Mouse (Mus musculus) heart, embryonic 16.5 days (tissue): ENCODE data around the gene Nhlrc1. TPM values are rescaled to one million over a fixed set of nuclear protein-coding genes. Genes with fewer than 3 reads are reported as not detected.
A peak's percentile ranks its signal among the peaks of the same experiment; 100 is the strongest.

Experiments used
- ATAC-seq: fragments of 200-750 bp; cut with Nextera tagmentation; replicated peaks from 2 replicates; pipeline ENCODE4 v1.8.0; 2017; ENCODE audit warnings: moderate number of reproducible peaks; ENCODE audit not compliant: insufficient read depth, low FRiP score; ENCODE audit errors: extremely low read depth
- H3K27ac ChIP-seq: fragments of 300-500 bp; sonication (generic); 2 replicates; pipeline ENCODE4 v1.5.1; 2014; ENCODE audit warnings: mild to moderate bottlenecking, low read length, control low read depth, moderate library complexity
- H3K27me3 ChIP-seq: fragments of 300-500 bp; sonication (generic); 2 replicates; pipeline ENCODE4 v1.6.1; 2014; ENCODE audit warnings: low read length, mixed read lengths; ENCODE audit not compliant: control insufficient read depth, insufficient read depth
- H3K36me3 ChIP-seq: fragments of 300-500 bp; sonication (generic); 2 replicates; pipeline ENCODE4 v1.6.1; 2014; ENCODE audit not compliant: control insufficient read depth, insufficient read depth
- H3K4me1 ChIP-seq: fragments of 300-500 bp; sonication (generic); 2 replicates; pipeline ENCODE4 v1.6.1; 2014; ENCODE audit warnings: low read length, mixed read lengths; ENCODE audit not compliant: control insufficient read depth, insufficient read depth
- H3K4me2 ChIP-seq: fragments of 300-500 bp; sonication (generic); 2 replicates; pipeline ENCODE4 v1.6.1; 2014; ENCODE audit warnings: low read depth, mild to moderate bottlenecking, control low read depth, low read length
- H3K4me3 ChIP-seq: fragments of 300-500 bp; sonication (generic); 2 replicates; pipeline ENCODE4 v1.5.1; 2014; ENCODE audit warnings: mild to moderate bottlenecking, control low read depth, low read length
- H3K9ac ChIP-seq: fragments of 300-500 bp; sonication (generic); 2 replicates; pipeline ENCODE4 v1.6.1; 2014; ENCODE audit warnings: low read length, control low read depth
- H3K9me3 ChIP-seq: fragments of 300-500 bp; sonication (generic); replicated peaks from 2 replicates; pipeline ENCODE4 v1.6.1; 2016; ENCODE audit warnings: low read length; ENCODE audit not compliant: control insufficient read depth
- WGBS: fragments of 180-500 bp; shearing (Covaris S2); extraction: QIAGEN DNeasy Blood & Tissue Kit; methylation state at CpG from one replicate; pipeline ENCODE4 v1.1.7; 2014; 5-methylcytosine and 5-hydroxymethylcytosine counted together
- polyA plus RNA-seq: library from polyadenylated mRNA; unstranded; fragments of >200 nt; fragmentation: Nextera tagmentation; extraction: Ambion mirVana; gene quantifications from 2 replicates; pipeline ENCODE4 v1.2.1, GENCODE M21; 2015

Gene Nhlrc1
- polyA plus RNA-seq, 1 experiment from 2014 or later = 4.4 TPM

DNA sequence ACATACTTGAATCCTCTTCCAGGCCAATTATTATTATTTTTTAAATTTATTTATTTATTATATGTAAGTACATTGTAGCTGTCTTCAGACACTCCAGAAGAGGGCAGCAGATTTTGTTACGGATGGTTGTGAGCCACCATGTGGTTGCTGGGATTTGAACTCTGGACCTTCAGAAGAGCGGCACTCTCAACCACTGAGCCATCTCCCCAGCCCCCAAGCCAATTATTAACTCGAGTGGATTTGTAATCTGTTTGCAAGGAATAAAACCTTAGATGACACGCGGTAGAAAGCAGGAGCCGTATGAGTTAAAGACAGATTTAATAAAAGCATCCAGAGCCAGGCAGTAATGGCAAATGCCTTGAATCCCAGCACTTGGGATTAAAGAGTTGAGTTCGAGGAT, 5.1 kb upstream of the Nhlrc1 start:
- 81% methylated on average over 7 of the region's 7 CpGs for WGBS
- H3K27ac ChIP-seq = no peak overlapping the region
- H3K27me3 ChIP-seq = no peaks in the 10 kb centered on the region
- H3K36me3 ChIP-seq = no peaks in the 10 kb centered on the region
- H3K4me3 ChIP-seq = no peak overlapping the region
- H3K4me1 ChIP-seq = 0 out of 2 replicates have a peak, but pooled peaks cover 5% of the 10 kb centered on the region
- H3K9ac ChIP-seq = no peak overlapping the region
- no peak for ATAC-seq
- H3K4me2 ChIP-seq = no peak overlapping the region
- no peaks in the 10 kb centered on the region for H3K9me3 ChIP-seq

DNA sequence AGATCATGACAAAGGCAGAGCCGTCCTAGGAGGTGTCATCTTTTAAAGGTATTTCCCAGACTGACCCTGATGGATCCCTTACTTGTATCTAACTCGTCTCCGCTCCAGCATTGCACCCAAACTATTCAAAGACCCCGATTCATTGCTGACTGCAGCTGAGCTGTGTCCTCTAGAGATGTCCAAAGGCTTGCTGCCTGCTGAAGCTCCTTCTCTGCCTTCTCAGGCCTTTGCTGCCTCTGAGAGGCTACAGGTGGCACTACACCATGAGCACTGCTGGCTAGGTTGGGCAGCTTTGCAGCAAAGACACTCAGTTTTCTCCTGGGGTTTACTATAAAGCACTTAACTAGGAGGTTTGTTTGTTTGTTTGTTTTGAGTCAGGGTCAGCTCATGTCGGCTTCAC, 2.6 kb upstream of the Nhlrc1 start:
- Histone ChIP-seq H3K4me3 (no peak overlapping the region), H3K27me3 (no peaks in the 10 kb centered on the region), H3K4me1 (peaks cover 9% of the 10 kb centered on the region; the same call in 1 of the 2 replicates), H3K9me3 (no peaks in the 10 kb centered on the region), H3K4me2 (no peak overlapping the region), H3K36me3 (no peaks in the 10 kb centered on the region), H3K27ac (no peak overlapping the region), H3K9ac (no peak overlapping the region)
- 35% methylated on average over 5 of the region's 5 CpGs for WGBS
- ATAC-seq = peak; percentile 70; the same call in 1 of the 2 replicates

DNA sequence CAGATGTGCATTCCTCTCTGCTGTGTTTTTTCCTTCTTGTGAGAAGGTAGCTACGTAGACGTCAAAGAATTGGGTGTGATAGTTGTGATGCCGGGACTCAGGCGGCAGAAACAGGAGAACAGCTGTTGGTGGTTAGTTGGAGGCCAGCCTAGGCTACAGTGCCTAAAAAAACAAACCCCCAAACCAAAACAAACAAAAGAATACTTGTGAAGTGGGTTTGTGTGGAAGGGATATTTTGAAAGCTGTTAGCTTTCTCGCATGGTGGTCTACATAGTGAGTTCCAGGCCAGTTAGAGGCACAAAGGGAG, 498 bp upstream of the Nhlrc1 start:
- no peaks in the 10 kb centered on the region for H3K36me3 ChIP-seq
- peak overlapping the region; percentile 100 for H3K4me2 ChIP-seq
- no peak overlapping the region for H3K27ac ChIP-seq
- H3K4me3 ChIP-seq = peak overlapping the region; percentile 70
- H3K9me3 ChIP-seq = peaks cover 10% of the 10 kb centered on the region
- no peaks in the 10 kb centered on the region for H3K27me3 ChIP-seq
- H3K4me1 ChIP-seq = peaks cover 9% of the 10 kb centered on the region; the same call in 1 of the 2 replicates
- no peak for ATAC-seq
- H3K9ac ChIP-seq = peak overlapping the region; percentile 84
- 70% methylated on average over 5 of the region's 5 CpGs for WGBS

DNA sequence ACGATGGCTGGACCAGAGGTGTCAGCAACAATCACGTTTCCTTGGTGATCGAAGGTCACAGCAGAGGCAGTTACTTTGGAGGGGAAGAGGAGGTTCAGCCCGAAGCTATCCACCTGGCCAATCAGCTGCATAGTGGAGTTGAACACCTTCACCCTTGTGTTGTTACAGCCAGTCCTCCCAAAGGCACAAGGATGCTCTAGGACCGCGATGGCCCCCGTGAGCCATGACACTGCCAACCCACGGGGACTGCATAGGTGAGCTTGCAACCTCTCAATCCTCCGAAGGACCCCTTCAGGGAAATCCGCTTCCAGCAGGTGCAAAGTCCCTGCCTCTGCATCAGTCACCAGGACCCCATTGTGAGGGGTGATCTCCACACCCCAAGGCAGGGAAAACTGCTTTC, 910 bp downstream of the Nhlrc1 start:
- Histone ChIP-seq H3K4me3 (peak overlapping the region; percentile 70), H3K4me1 (peaks cover 9% of the 10 kb centered on the region; the same call in 1 of the 2 replicates), H3K36me3 (0 out of 2 replicates have a peak, but pooled peaks cover 3% of the 10 kb centered on the region), H3K27me3 (no peaks in the 10 kb centered on the region), H3K4me2 (peak overlapping the region; percentile 100), H3K27ac (no peak overlapping the region), H3K9ac (peak overlapping the region; percentile 84), H3K9me3 (peaks cover 15% of the 10 kb centered on the region)
- no peak for ATAC-seq
- 65% methylated on average over 10 of the region's 10 CpGs for WGBS

DNA sequence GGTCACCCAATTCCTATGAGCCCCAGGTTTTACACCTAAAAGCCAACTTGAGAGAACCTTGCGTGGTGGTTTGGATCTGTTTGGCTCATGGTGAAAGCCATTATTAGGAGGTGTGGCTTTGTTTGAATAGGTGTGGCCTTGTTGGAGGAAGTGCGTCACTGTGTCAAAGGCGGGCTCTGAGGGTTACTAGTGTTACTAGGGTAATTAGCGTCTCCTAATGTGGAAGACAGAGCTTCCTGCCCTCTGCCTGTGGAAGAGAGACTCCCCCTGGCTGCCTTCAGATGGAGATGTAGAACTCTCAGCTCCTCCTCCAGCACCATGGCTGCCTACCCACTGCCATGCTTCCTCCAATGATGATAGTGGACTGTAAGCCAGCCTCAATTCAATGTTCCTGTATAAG, 13.1 kb downstream of the Nhlrc1 start:
- H3K9ac ChIP-seq = no peak overlapping the region
- no peak overlapping the region for H3K4me3 ChIP-seq
- no peak overlapping the region for H3K4me2 ChIP-seq
- H3K4me1 ChIP-seq = no peaks in the 10 kb centered on the region
- H3K9me3 ChIP-seq = 0 out of 2 replicates have a peak, but pooled peaks cover 4% of the 10 kb centered on the region
- no peak for ATAC-seq
- 95% methylated on average over 4 of the region's 4 CpGs for WGBS
- H3K27me3 ChIP-seq = no peaks in the 10 kb centered on the region
- H3K27ac ChIP-seq = no peak overlapping the region
- no peaks in the 10 kb centered on the region for H3K36me3 ChIP-seq

DNA sequence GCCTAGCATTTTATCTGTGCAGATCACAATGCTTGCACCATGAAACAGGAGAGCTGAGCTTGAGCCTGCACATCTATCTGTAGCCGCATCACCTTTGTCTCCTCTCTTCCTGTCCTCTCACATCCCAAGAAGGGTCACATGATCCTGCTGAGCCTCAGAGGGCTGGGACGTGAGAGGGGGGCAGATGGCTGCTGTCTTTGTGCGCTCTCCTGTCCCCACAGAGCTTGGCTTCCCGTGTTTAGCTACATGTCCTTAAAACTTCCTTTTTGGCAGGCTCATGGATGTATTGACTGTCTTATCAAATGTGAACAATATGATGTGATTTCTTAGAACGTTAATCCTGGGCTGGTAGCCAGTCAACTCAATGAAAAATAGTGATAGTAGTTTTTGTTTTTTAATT, 15.2 kb downstream of the Nhlrc1 start:
- H3K36me3 ChIP-seq = no peaks in the 10 kb centered on the region
- no peaks in the 10 kb centered on the region for H3K27me3 ChIP-seq
- H3K9ac ChIP-seq = no peak overlapping the region
- ATAC-seq = no peak
- no peak overlapping the region for H3K4me3 ChIP-seq
- H3K4me1 ChIP-seq = no peaks in the 10 kb centered on the region
- H3K27ac ChIP-seq = no peak overlapping the region
- H3K9me3 ChIP-seq = 0 out of 2 replicates have a peak, but pooled peaks cover 1% of the 10 kb centered on the region
- H3K4me2 ChIP-seq = no peak overlapping the region
- WGBS = 42% methylated on average over 5 of the region's 5 CpGs

DNA sequence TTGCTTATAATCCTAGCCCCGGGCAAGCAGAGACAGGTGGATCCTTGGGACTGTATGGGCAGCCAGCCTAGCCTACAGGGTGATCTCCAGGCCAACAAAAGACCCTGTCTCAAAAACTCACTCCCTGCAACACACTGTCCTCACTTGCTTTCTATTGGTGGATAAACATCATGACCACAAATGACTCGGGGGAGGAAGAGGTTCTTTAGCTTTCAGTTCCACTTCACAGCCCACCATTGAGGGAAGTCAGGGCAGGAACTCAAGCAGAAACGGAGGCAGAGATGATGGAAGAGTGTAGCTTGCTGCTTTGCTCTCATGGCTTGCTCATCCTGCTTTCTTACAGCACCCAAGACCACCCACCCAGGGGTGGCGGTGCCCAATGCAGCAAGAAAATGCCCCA, 17.3 kb downstream of the Nhlrc1 start:
- WGBS = 70% methylated on average over 4 of the region's 4 CpGs
- H3K4me1 ChIP-seq = no peaks in the 10 kb centered on the region
- no peak for ATAC-seq
- H3K36me3 ChIP-seq = no peaks in the 10 kb centered on the region
- H3K4me2 ChIP-seq = no peak overlapping the region
- H3K9me3 ChIP-seq = no peaks in the 10 kb centered on the region
- H3K4me3 ChIP-seq = no peak overlapping the region
- H3K27ac ChIP-seq = no peak overlapping the region
- no peaks in the 10 kb centered on the region for H3K27me3 ChIP-seq
- H3K9ac ChIP-seq = no peak overlapping the region

DNA sequence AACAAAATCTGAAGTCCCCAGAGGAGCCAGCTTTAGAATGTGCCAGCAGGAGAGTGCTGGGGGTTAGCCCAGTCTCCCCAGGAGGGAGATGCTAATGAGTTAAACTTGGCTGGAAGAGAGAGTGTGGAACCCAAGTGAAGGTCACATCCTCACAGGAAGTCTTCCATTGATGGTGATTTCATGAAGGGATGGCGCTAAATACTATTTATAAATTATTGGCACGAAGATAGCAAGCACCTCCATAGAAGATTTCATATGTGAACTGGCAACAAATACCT, 21.4 kb downstream of the Nhlrc1 start:
- WGBS = 70% methylated on average over 2 of the region's 2 CpGs
- H3K27me3 ChIP-seq = no peaks in the 10 kb centered on the region

DNA sequence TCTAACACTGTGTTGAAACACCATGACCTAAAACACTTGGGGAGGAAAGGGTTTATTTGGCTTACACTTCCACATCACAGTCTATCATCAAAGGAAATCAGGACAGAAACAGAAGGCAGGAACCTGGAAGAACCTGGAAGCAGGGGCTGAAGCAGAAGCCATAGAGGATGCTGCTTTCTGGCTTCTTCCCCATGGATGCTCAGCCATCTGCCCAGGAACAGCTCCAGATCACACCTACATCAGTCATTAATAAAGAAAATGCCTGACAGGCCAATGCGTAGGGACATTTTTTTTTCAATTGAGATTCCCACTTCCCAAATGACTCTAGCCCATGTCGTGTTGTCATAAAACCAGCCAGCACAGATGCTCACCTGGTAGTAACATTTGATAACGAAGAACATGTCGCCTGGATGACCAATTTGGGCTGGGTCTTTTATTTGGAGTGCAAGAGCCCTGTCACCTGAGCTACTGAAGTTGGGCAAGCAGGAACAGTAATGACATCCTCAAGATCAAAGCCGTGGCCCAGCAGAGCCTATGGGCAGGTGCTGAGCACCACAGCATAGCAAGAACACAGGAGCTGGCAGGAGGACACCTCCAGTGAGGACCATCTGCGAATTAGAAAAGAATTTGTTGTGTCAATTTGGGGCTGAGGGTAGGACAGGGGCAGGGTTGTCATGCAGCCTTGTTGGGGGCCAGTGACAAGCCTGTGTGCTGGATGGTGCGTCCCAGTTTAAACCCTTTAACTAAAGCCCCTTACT, 22.0 kb downstream of the Nhlrc1 start:
- ATAC-seq = no peak
- no peaks in the 10 kb centered on the region for H3K27me3 ChIP-seq
- no peak overlapping the region for H3K27ac ChIP-seq
- no peak overlapping the region for H3K4me3 ChIP-seq
- H3K36me3 ChIP-seq = no peaks in the 10 kb centered on the region
- H3K4me1 ChIP-seq = 0 out of 2 replicates have a peak, but pooled peaks cover 6% of the 10 kb centered on the region
- no peak overlapping the region for H3K4me2 ChIP-seq
- H3K9me3 ChIP-seq = no peaks in the 10 kb centered on the region
- 75% methylated on average over 7 of the region's 7 CpGs for WGBS
- no peak overlapping the region for H3K9ac ChIP-seq

More for the DNA sequence above, 21.4 kb downstream of the Nhlrc1 start:
- Histone ChIP-seq H3K27ac (no peak overlapping the region), H3K36me3 (no peaks in the 10 kb centered on the region), H3K9ac (no peak overlapping the region), H3K4me3 (no peak overlapping the region), H3K9me3 (no peaks in the 10 kb centered on the region), H3K4me2 (no peak overlapping the region), H3K4me1 (0 out of 2 replicates have a peak, but pooled peaks cover 6% of the 10 kb centered on the region)
- no peak for ATAC-seq
